Mouse (Mus musculus) monocyte, adult 2 months (primary cell): ENCODE data around the gene Brf1.

ENCODE experiments used
- DNase-seq, 2 experiments: peaks; one replicate each; pipeline ENCODE4 v3.0.0; 2022; ENCODE audit warnings: low spot score in 2 of 2, low read depth in 1 of 2

Gene Brf1

GRCm38 (mm10) chr12:112940710-112941109, 59.8 kb downstream of the Brf1 start:
- no peak for DNase-seq

GRCm38 (mm10) chr12:112940238-112940637, 60.3 kb downstream of the Brf1 start:
- no peak for DNase-seq

- DNase-seq: no peak
These were observed 61.5 kb downstream of the Brf1 start for GRCm38 (mm10) chr12:112938873-112939565.

- DNase-seq: no peak
These were observed 62.1 kb downstream of the Brf1 start for GRCm38 (mm10) chr12:112938366-112938765.

GRCm38 (mm10) chr12:112937906-112938305, 62.6 kb downstream of the Brf1 start:
- no peak for DNase-seq

GRCm38 (mm10) chr12:112932647-112933046, 67.9 kb downstream of the Brf1 start:
- DNase-seq: no peak

GRCm38 (mm10) chr12:112929562-112930352, 70.7 kb downstream of the Brf1 start, which contains the start of gene Jag2:
Gene Jag2, minus strand, starts transcription at chr12:112929776.
- DNase-seq: no peak

- no peak for DNase-seq
These were observed 71.9 kb downstream of the Brf1 start for GRCm38 (mm10) chr12:112928401-112929241.

- no peak for DNase-seq
These were observed 73.2 kb downstream of the Brf1 start for GRCm38 (mm10) chr12:112927265-112927664.

GRCm38 (mm10) chr12:112925950-112926349, 74.6 kb downstream of the Brf1 start:
- no peak for DNase-seq

GRCm38 (mm10) chr12:112922541-112922940, 78.0 kb downstream of the Brf1 start:
- DNase-seq: no peak

- no peak for DNase-seq
These were observed 79.0 kb downstream of the Brf1 start for GRCm38 (mm10) chr12:112921518-112921917.

- DNase-seq: no peak
These were observed 82.6 kb downstream of the Brf1 start for GRCm38 (mm10) chr12:112917906-112918305.

GRCm38 (mm10) chr12:112917486-112917885, 83.0 kb downstream of the Brf1 start:
- no peak for DNase-seq

- no peak for DNase-seq
These were observed 83.7 kb downstream of the Brf1 start for GRCm38 (mm10) chr12:112916698-112917400.

GRCm38 (mm10) chr12:112915587-112915986, 84.9 kb downstream of the Brf1 start:
- DNase-seq: no peak

GRCm38 (mm10) chr12:112914527-112914926, 86.0 kb downstream of the Brf1 start:
- no peak for DNase-seq

GRCm38 (mm10) chr12:112912951-112913745, 87.4 kb downstream of the Brf1 start:
- DNase-seq: no peak

- no peak for DNase-seq
These were observed 88.8 kb downstream of the Brf1 start for GRCm38 (mm10) chr12:112911701-112912100.
